Mouse (Mus musculus) kidney, adult 11 months (tissue): ENCODE results near the gene Adgb.
A peak's percentile ranks its signal among the peaks of the same experiment; 100 is the strongest.
"Not testable (repeated sequence)": the region's sequence is repeated elsewhere in the genome, so short reads cannot be mapped to it uniquely, and the experiment has no call there.

Experiments used
- DNase-seq: peaks from one replicate; pipeline ENCODE4 v3.0.0; 2022

The Adgb gene

DNA sequence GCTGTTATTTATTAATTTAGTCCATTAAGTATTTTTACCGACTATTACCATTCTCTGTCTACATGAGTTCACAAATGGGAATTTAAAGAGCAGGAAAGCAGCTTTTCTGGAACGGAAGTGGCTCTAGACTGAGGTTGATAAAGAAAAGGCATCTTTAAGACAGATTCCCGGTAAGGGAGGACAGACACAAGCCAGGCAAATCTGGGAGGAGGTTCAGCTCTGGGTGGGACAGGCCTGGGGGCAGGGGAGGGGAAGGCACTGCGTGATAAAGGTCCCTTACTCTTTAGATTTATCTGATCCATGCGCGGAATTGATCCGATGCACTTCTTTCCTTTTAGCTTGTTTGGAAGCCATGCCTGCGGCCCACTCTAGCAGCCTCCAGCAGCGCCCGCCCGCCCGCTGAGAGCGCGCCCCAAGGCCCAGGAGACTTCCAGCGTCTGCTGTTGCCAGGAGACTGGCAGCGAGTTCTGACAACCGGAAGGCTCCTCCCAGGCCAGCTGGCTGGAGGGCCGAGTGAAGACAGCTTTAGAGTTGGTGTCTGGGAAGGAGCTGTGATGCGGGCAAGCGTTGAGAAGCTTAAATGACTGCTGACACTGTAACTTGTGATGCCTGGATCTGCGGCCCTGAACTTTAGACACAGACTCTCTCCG lies at the start of gene Adgb:
Gene Adgb (minus strand): TSS at position 366 of the 650 bp plus-strand sequence.
- peak; percentile 26 for DNase-seq

DNA sequence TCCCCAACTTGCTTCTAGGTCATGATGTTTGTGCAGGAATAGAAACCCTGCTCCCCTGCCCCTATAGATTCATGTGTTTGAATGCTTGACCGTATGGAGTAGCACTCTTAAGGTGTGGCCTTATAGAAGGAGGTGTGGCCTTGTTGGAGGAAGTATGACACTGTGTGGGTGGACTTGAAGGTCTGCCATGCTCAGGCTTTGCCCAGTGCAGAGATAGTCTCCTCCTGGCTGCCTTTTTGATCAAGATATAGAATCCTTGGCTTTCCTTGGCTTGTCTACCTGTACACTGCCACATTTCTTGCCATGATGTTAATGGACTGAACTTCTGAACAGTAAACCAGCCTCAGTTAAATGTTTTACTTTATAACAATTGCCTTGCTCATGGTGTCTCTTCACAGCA lies 8.0 kb upstream of the Adgb start:
- DNase-seq: no peak

DNA sequence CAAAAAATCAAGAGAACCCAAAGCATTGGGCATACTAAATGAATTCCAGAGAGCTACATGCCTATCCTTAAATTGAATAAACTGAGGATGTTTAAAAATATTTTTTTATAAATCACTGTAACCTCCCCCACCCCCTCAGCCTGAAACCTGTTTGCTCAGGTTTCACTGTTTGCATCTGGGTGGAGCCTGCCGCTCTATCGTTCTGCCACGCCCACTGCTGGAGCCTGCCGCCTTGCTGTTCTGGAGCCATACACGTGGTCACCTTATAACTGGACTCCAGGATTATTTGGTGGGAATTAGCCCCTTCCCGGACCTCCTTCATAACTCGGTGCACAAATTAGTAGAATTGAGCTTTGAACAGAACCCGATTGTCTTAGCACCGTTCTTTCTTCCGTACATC lies 5.3 kb upstream of the Adgb start:
- DNase-seq: not testable (repeated sequence)

DNA sequence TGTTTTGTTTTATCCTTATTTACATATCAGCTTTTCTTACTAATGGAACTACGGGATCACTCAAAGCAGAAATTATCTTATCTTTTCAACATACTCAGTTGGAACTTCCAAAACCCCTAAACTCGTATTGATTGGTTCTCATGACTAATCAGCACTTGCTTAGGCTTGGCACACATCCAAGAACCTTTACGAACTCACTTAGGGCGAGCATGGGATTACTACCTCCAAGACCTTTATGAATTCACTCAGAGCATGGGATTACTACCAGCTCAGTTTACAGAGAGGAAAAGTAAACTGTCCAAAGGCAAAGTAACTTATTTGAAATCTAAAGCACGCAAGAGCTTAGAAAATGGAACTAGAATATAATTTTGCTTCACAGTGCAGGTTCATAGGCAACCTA lies 4.8 kb upstream of the Adgb start:
- DNase-seq: no peak

DNA sequence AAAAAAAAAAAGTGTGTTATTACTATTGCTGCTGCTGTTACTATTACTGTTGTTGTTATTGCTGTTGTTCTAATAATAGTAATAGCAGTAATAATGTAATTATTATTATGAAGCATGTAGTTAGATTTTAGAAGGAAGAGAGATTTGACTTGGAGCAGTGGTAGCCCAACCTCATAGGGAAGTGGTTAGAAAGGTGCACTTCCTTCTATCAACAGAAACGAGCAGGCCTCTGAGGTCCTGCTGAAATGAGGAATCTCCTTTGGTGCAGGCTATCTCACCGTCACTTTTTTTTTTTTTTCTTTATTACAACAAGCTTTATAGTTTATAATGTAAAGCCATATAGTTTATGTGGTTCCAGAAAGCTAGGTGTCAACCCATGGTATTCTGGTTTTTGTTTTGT lies 4.4 kb upstream of the Adgb start:
- no peak for DNase-seq

DNA sequence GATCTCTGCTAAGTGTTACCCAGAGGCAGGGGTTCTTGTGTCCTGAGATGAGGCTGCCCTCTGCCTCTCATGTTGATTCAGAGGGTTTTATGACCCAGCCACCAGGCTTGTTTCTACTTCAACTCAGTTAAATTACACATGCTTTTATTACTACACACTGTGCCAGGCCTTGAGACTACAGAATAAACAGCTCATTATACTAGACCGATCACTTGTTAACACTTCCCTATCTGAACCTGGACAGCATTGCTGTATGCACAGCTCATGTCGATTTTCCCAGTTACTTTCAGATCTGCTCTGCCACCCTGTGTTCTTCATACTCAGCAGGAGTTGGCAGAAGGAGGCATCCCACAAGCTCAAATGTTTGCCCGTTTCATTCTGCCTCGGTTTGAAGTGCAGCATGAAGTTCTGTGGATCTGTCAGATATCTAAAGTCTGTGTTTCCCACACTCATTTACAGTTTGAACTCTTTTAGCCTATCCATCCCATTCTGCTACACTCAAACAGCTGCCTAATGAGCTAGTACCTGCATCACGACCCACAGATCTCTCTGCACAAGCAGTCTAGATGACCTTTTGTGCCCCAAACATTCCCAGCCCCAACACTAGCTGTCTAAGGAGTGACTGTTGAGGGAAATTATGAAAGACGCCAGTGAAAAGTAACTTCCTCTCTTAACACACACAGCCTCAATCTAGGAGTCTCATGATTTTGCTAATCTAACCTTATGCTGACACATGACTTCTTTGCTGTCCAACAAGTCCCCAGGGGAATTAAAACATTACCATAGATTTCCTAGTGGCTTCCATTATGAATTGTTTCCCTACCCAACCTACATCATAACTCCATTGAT lies 3.2 kb downstream of the Adgb start:
- no peak for DNase-seq

DNA sequence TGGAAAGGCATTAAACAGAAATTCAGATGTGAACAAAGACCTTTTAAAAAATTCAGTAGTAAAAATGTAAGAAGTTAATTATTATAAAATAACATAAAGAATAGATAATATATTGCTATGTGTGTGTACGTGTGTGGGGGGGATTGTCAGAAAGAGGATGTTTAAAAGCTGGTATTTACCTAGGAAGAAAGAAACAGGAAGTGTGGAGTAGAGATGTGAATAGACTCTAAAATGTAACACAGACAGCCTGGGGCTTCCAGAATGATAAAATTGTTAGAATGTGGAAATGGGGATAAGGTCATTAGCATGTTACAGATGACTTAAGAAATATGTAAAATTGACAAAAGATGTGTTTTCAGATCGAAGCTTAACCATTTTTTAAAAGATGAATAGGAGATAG lies 12.0 kb downstream of the Adgb start:
- no peak for DNase-seq

DNA sequence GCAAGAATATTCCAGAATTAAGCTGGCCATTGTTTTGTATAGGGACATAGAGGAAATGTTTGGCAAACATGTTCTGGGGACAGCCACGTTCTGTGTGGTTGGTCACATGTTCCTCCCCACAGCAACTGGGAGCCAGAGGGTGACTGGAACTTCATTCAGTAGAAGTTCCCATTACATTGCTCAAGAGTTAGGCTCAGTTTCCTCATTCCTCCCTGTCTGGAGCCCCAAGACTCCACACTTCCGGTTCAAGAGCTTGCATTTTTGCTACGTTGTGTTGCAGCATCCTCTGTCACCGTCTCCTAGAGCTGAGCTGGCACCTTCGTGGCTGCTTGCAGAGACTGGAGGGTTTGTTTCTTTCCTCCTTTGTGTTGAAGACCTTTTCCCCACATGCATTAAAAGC lies 15.1 kb downstream of the Adgb start:
- DNase-seq: no peak

DNA sequence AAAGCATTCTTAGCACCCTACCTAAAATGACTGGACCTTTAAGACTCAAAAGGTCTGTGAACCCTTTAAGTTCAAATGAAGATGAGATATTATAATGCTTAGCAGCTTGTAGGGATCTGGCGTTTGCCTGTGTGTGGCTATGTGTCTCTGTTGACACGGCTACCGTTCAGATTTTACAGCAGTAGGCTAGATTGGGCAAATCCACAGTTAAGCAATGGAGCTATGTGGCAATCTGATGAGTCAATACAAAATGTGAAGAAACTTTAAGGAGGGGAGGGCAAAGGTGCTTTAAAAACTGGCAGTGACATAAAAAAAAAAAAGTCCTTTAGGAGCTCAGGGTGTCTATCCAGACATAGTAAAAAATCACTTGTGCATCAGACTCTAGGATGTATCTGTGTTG lies 23.1 kb downstream of the Adgb start:
- no peak for DNase-seq

DNA sequence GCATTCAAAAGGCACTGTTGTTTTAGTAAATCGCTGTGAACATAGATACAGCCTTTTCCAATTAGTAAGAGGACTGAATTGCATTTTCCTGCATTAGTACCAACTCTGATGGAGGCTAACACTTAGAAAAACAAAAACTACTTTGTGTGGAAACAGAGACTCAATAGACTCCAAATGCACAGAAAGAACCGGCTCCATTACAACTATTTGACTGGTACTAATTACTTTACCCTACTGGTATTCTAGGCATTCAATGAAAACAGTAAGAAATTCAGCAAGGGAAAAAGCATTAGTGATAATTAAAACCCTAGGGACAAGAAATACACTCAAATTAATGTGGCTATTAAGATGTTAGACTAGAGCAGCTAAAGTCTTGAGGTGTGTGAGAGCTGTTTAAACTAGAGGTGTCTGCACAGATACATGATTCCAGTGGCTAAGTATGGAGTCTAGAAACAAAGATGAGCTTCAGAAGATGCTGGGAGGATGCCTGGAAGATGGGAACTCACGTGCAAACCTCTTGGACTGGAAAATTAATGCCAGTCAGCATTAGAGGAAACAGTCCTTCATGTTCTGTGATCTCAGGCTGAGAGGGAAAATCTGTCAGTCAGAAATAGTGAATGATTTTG lies 27.2 kb downstream of the Adgb start:
- DNase-seq: no peak

DNA sequence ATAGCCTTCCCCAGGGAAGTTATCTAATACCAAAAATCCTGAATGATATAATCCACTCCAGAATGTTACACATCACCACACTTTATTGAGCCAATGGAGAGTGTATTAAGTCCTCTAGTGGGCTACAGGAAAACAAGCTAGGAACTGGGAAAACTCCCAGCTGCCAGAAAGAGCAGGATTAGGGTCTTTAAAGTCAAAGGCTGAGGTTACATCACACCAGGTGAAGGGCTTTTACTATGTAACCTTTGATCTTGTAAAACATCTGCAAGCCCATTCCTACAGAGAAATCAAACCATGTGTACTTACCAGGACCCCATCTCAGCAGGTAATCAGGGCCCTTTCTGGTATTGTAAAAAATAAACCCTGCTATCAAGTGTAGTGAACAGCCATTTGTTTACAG lies 28.6 kb downstream of the Adgb start:
- DNase-seq: no peak

DNA sequence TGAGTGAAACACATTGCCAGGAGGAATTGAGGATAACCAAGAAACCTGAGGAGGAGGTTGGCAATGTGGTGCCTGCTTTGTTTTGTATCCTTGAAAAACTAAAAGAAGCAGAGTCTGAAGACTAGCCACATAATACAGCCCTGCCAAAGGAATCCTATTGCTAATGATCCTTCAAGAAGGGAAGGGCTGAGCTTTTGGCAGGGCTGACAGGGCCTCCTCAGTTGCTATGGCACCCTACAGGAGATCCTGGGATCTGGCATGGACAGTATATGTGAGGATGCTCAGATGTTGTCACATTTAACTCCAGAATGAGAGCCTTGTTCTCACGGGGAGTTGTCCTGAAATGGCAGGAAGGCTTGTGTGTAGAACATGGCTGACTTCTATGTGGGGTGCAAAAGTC lies 37.1 kb downstream of the Adgb start:
- DNase-seq: no peak

DNA sequence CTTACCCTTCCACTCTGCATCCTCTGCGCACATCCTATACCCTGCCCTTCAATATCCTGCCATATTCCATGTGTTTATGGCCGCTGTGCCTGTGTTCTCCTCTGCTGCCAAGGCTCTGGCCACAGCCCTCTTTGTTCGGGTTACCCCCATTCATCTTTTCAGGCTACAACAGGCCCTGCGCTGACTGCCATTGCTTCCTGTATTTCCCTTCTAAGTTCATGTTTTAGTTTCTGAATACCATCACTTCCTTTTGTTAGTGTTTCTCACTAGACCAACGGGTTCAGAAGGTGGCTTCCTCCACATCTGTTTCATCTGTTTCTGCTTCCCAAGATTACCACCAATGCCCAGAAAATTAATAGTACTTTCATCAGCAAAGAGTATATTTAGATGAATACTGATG lies 42.5 kb downstream of the Adgb start:
- no peak for DNase-seq

DNA sequence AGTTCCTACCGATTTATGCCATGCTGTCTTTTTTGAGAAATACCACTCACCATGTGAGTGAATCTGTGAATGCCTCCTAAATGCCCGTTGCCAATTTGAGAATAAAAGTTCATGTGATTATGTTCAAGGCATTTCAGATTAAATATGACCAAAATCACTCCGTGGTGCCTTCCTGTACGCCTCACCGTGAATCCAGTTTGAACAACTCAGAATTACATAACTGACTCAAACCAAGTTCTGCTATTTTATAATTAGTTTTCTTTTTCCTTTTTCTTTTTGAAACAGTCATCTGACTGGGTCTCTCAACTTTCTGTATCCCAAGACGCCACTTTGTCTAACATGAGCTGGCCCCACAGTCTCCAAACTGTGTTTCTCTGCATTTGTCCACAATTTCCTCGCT lies 43.1 kb downstream of the Adgb start:
- DNase-seq: no peak

DNA sequence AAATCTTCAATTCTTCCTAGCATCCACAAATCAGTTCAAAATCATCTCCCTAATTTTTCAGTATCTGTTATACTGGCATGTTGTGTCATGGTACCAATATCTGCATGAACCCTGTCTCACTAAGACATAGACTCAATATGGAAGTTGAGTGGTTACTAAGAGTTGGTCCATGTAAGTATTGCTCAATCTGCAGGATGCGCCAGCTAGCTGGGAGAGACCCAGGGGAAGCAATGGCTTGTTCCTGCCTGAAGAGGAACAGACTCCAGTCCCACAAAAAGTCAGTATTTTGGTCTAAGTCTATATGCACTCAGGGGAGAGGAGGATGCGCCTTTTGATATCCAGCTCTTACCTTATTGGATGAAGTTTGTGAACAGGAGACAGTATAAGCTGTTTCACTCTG lies 47.7 kb downstream of the Adgb start:
- no peak for DNase-seq

DNA sequence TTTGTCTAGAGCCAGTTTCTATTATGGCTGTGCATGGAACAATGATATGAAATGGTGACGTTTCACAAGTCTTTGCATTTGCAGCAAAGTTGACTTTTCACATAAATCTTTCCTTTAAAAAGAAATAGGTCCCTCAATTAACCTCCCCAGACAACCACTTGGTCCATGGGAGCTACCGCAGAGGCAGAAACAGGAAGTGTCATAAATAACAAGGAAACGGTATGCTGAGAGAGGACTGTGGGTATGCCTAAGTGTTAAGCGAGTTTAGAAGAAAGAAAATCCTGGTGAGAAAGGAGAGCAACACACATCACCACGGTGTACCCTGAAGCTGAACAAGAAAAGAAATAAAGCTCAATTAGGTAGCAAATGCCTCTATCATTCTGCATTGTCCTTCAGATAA lies 61.1 kb downstream of the Adgb start:
- no peak for DNase-seq

DNA sequence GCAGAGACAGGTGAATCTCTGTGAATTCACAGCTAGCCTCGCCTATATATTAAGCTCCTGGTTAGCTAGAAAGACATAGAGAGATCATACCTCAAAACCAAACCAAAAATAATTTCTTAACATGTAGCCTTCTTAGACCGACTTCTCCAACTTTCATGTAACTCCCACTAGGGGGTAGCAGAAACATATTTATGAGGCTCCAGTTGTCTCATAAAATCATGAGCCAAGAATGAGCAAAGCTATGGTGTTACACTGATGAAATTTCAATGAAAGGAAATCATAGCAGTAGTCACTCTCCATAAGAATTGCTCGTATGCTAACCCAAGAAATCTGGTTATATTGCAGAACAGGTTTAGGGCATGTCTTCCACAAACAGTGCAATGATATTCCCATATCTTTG lies 64.0 kb downstream of the Adgb start:
- DNase-seq: no peak

DNA sequence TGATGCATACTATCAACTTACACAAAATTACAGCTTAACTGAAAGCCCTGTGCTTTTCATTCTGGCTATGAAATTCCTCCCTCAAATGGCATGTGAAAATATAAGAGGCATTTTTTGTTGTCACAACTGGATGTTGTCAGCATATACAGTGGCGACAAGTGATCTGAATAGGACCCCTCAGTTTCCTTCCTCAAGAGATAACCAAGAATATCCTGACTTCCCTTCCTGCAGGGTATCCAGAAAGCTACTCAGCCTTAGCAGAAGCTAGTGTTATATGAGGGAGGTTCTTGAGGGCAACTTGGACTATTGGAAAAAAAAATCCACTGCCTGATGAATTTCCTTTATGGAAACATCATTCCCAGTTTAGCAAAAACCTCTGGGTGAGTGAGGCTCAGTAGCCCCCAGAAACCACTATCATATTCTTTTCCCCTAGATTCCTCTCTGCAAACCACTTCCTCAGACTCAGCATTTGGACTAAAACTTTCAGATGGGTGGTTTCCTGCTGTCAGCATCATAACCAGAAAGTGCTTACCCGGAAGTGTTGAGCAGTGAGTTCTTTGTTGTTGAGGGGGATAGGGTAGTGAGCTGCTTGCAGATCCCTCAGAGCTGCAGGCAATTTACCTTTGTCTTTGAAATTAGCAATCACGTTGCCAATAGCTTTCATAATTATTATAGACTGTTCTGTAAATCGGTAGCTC lies 76.2 kb downstream of the Adgb start:
- no peak for DNase-seq

DNA sequence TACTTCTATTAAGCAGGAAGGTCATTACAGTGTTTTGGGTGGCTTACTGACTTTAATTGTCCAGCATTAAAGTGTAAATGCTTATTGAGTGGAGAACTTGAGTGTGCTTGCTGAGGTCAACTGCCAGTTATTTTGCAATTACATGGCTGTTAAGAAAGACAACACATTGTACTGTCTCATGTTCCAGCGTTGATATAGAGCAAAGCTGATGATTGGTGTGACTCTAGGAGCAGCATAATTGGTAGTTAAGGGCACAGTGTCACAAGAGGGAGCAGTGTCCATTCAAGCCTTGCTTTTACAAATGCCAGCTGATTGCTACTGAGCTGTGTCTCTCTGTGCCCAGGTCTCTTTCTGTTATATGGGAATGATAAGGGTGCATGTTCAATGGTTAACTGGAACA lies 97.5 kb downstream of the Adgb start:
- DNase-seq: no peak

DNA sequence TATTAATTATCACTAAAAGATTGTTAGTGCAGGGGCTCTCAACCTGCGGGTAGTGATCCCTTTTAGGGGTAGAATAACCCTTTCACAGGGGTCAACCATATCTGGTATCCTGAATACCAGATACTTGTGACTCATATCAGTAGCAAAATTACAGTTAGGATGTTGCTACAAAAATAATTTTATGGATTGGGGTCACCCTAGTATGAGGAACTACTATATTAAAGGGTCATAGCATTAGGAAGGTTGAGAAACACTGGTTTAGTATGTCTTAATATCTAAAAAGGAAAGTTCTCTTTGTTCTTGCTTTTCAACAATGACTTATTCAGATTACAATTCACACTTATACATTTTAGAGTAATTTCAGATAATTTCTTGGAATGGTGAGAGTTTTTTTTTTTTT lies 108.1 kb downstream of the Adgb start:
- DNase-seq: no peak

DNA sequence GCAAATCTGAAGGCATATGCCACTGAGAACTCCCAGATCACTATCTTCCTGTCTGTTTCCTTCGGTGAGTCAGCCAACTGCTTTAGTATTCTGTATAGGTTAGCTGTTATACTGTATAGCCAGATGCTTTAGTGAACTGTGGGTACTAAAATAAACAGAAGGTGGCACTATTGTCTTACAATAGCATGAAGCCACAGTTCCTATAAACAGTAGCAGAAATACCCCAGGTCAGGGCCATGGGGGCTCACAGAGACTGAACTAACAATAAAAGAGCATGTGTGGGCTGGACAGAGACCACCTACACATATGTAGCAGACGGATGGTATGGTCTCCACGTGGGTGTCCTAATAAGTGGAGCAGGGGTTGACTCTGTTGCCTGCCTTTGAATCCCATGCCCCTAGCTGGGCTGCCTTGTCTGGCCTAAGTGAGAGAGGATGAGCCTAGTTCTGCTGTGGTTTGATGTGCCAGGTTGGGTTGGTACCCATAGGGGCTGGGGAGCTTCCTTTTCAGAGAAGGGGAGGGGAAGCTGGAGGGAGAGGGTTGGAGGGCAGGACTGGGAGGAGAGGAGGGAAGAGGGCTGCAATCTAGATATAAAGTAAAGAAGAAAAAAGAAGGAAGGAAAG lies 116.4 kb downstream of the Adgb start:
- DNase-seq: no peak

DNA sequence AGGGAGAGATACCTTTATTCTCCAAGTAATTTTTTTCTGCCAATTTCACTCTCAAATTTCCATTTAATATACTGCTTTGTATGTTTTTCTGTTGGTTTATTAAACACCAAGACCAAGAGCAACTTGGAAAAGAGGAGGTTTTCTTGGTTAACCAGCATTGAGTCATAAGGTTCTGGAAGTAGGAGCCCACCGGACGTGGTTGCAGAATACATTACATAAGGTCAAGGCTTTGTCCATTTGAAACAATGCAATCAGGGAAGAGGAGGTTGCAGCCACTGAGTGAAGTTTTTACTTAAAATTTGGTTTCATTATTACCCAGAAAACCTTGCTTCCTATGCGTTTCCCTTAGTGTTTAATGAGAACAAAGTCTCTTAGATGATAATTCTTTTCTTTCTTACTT lies 119.9 kb downstream of the Adgb start:
- no peak for DNase-seq

DNA sequence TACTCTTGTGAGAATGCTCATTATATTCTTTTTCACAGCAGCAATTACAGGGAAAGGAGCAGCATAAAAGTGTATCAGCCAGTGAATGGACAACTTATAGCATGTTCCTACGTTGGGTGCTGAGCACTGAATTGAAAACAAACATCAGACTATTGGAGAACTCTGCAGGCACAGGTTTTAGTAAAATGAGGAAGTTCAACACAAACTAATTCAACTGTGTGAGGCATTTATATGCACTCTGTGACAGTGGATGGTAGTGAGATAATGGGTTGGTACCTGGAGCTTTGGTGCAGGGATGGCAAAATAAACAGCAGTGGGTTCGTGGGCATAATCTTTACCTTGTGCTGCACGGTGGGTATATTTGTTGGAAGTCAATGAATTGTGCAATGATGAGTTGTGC lies 121.6 kb downstream of the Adgb start:
- no peak for DNase-seq
